Mouse (Mus musculus) hematopoietic stem cell, adult 5-6 weeks (primary cell): ENCODE results near the gene Fzd5. TPM values are rescaled to one million over a fixed set of nuclear protein-coding genes. Genes with fewer than 3 reads are reported as not detected.
A peak's percentile ranks its signal among the peaks of the same experiment; 100 is the strongest.

Source experiments
- ATAC-seq, 2 experiments: fragments of 125-278 bp in 1 of 2; replicated peaks in 1 of 2; 2 replicates each; pipeline ENCODE4 v1.8.0; 2016 to 2017; ENCODE audit warnings: inconsistent platforms in 2 of 2, mild to moderate bottlenecking in 2 of 2, moderate number of reproducible peaks in 2 of 2, low read depth in 1 of 2, moderate TSS enrichment in 1 of 2; ENCODE audit not compliant: low FRiP score in 2 of 2, poor library complexity in 2 of 2, severe bottlenecking in 2 of 2, insufficient read depth in 1 of 2, low TSS enrichment in 1 of 2
- total RNA-seq: library from RNA; stranded (forward); fragments of 172-1452, 232-1000 nt; gene quantifications from 2 replicates; pipeline ENCODE4 v1.2.3, GENCODE M21; 2017

The Fzd5 gene
- total RNA-seq, 1 experiment from 2014 or later = 4.2 TPM

- peak; percentile 9 to 19; a peak in 1 of 4 replicates for ATAC-seq
Measured at GRCm38 (mm10) chr1:64735781-64736680, 1.5 kb downstream of the Fzd5 start.

- ATAC-seq = no peak
Measured at GRCm38 (mm10) chr1:64734771-64735750, 2.5 kb downstream of the Fzd5 start.

- no peak for ATAC-seq
Measured at GRCm38 (mm10) chr1:64733453-64734245, 3.9 kb downstream of the Fzd5 start.

DNA sequence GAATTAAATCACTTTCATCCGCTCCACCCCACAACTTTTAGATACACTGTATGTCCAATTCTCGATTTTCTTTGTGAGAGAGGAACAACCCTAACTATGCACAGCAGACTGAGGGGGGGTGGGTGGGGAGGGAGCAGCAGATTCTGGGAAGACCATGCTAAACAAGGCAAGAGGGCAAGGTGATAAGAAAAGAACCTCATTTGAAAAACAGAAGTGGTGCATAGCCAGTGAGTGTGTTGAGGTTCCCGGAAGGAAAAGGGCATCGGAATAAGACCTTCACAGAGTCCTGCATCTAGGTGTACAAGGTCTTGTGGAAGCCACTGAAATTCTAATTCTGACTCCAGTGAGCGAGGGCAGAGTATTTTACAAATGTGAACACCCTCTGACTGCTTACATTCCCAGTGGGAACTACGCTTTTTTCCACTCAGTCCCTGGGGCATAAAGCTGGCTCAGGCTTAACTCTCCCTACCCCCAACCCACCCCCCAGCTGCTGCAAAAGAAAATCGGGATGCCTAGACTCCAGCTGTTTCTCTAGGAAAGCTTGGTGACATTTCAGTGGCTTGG lies 4.8 kb downstream of the Fzd5 start:
- no peak for ATAC-seq

DNA sequence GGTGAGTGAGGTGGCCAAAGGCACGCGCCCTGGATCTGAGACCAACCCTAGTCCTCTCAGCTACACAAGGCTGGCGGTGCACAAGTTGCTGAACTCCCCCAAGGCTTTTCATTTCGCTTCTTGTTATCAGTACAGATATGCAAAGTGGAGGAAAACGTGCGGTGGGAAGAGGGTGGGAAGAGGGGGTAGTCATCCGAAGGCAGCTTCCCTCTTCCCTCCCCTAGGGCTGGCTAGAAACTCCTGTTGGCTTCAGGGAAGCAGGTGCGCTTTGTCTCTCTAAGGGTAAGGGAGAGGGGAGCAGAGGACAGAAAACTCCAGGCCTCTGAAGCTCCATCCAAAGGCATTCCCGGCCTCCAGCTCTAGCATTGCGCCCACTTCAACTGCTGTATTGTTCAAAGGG lies 5.4 kb downstream of the Fzd5 start:
- no peak for ATAC-seq

- ATAC-seq = no peak
Measured at GRCm38 (mm10) chr1:64731341-64732020, 6.1 kb downstream of the Fzd5 start.

DNA sequence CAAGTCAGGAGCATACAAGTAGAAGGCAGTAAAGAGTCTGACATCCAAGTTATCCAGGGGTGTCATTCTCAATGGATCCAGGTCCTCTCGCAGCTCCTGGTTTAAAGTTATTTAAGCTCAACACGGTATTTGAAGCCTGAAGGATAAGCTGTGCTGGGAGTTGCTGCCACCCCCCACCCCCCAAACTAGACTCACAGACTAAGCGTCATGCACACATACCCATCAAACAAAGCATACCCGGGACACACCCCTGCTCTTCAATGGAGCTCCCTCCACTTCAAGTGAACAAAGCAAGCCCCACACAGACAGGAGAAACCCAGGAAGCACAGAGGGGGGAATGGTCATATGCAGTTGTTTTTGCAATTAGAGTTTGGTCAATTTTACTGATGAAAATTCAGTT lies 7.5 kb downstream of the Fzd5 start:
- no peak for ATAC-seq

DNA sequence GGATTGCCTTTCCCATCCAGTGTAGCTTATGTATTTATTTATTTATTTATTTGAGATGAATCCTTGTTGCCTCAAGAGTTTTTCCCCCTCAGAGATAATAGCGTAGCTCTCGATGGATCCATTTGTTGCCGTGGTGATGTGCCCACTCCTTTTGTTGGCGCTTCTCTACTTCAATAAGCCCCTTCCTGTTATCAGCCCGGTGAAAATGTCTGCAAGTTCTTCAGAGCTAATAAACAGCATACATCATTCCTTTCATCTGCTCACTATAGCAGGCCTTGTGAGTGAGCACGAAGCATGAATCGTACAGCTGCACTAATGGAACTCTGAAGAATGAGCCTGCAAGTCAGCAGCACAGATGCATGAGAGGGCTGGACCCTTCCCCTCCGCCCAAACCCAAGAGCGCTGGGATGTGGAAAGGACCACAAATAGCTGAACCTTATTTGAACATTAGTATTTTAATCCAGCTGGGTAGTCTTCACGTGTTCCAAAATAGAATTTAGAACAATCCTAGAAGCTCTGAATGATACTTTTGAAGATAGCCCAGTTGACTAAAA lies 16.4 kb downstream of the Fzd5 start:
- no peak for ATAC-seq

DNA sequence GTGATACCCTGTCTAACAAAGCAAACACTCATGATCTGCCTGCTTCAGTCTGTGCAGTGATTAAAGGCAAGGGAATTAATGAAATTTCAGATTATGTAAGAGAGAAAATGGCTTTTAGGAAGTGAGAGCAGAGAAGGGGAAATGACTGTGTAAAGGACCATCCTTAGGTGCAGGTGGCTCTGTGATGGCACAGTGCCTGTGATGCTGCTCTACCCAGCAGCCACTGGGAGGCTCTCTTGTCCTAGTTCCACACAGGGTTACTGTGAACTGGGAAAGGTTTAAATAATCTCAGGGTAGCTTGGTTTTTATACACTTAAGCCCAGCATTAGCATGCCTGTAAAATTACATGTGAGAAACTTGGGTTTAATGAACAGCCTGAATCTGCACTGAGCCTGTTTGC lies 20.0 kb downstream of the Fzd5 start:
- peak; percentile 98 for ATAC-seq

DNA sequence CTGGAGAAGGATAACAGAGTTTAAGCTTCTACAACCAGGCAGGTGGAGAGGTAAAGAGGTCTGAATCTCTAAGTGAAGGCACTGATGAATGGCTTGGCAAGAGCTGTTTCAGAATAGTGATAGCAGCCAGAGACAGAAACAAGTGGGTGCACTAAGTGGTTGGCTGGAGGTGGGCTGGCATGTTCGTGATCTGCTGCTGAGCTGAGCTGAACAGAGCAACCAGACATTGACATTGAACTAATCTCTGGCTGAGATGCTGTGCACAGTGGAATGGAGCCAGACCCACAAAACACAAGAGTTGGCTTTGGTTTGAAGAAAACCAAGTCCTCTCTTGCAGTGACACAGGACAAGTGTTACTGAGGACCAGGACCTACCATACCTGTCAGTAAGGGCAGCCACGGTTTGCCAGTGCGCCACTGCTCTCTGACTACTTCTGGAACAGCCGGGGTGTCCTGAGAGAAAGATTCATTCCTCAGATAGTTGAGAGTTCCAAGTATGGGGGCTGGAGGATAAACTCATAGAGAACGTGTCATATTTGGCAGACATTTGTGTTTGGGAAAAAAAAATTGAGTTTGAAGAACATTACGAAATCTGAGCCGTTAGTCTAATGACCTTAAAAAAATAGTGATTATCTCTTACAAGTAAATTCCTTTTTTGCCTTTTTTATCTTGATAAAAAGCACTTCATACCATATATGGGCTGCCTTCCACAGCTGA lies 20.8 kb downstream of the Fzd5 start:
- ATAC-seq = no peak

DNA sequence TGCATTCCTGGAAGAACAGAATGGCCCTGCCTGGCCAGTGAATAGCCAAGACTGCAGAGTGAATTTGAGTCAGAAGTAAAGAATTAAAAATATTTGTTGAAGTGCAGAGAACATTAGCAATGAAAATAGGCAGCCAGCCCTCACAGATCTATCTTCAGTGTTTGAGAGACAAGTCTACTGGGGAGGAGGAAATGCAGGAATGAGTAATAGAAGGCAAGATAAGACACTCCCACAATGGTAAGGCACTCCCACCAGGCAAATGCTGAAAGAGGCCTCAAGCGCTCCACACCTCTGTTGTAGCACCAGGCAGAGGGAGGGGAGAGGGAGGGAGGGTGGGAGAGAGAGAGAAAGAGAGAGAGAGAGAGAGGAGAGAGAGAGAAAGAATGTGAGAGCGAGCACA lies 22.1 kb downstream of the Fzd5 start:
- ATAC-seq = no peak

DNA sequence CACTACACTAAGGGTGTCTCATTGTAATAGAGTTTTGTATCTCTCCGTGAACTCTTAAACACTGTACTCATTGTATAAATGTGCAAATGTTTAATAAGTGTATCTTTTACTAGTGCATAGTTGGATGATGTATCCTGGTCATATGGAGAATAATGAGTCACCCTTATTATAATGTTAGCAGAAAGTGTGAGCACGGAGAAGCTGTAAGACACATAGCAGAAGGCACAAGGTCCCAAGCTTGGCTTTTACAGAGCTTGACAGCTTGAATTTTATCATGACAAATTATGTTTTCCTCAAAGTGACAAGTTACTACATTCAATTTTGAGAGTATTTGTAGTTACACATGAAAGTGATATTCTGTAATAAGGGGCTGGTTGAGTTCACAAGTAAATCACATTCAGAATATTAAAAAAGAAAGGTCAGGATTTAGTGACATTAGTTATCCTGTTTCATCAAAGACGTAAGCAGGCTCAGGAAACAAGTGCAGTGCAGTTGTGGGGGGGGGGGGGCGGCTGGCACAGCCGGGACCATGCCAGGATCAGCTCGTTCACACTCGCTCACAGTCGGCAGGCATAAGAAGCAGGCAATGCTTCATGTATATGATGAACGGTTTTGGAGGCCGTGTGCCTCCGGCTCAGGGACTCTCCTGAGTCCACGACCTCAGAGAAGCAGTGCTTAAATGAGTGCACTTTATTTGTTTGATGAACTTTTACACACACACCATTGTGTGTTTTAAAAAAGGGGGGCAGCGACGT lies 25.4 kb downstream of the Fzd5 start:
- no peak for ATAC-seq

- ATAC-seq = no peak; a peak in 1 of 4 replicates
Measured at GRCm38 (mm10) chr1:64709891-64710290, 27.7 kb downstream of the Fzd5 start.

- no peak for ATAC-seq
Measured at GRCm38 (mm10) chr1:64706610-64707009, 30.9 kb downstream of the Fzd5 start.

GRCm38 (mm10) chr1:64705230-64705629 lies 32.3 kb downstream of the Fzd5 start:
- peak; percentile 70 to 81 for ATAC-seq
